Mouse (Mus musculus) myocyte (in vitro differentiated cells): Measurements from ENCODE around the gene Mucl3. TPM values are rescaled to one million over a fixed set of nuclear protein-coding genes. Genes with fewer than 3 reads are reported as not detected.

Source experiments
- H3K27me3 ChIP-seq: one replicate; pipeline ENCODE4 v1.6.1; 2011; ENCODE audit not compliant: control insufficient read depth, insufficient read depth, insufficient read length
- H3K36me3 ChIP-seq: one replicate; pipeline ENCODE4 v1.6.1; 2011; ENCODE audit not compliant: control insufficient read depth, insufficient read depth
- H3K4me2 ChIP-seq: one replicate; pipeline ENCODE4 v1.6.1; 2011; ENCODE audit warnings: low read depth, control low read depth
- H3K4me3 ChIP-seq: one replicate; pipeline ENCODE4 v1.5.1; 2011; ENCODE audit warnings: mild to moderate bottlenecking, control low read depth, moderate library complexity
- H3K79me2 ChIP-seq: one replicate; pipeline ENCODE4 v1.6.1; 2011; ENCODE audit not compliant: control insufficient read depth, insufficient read depth
- H3ac ChIP-seq: one replicate; pipeline ENCODE4 v1.6.1; 2011; ENCODE audit not compliant: control insufficient read depth, insufficient read length
- CEBPB ChIP-seq: IDR thresholded peaks from 2 replicates; pipeline ENCODE4 v1.6.1; 2011; ENCODE audit warnings: mild to moderate bottlenecking, moderate library complexity; ENCODE audit not compliant: poor library complexity, insufficient read depth, severe bottlenecking
- E2F4 ChIP-seq: IDR thresholded peaks from one replicate; pipeline ENCODE4 v1.6.1; 2011; ENCODE audit warnings: mild to moderate bottlenecking, control low read depth, moderate library complexity; ENCODE audit not compliant: insufficient read depth
- MAX ChIP-seq: IDR thresholded peaks from one replicate; pipeline ENCODE4 v1.6.1; 2011; ENCODE audit warnings: low read depth, mild to moderate bottlenecking, control low read depth
- MYOD1 ChIP-seq, 3 experiments: IDR thresholded peaks; one replicate each; pipeline ENCODE4 v1.6.1; 2011; ENCODE audit warnings: control low read depth in 2 of 3, low read depth in 2 of 3, mild to moderate bottlenecking in 2 of 3, moderate library complexity in 1 of 3; ENCODE audit not compliant: insufficient read length in 2 of 3, control insufficient read depth in 1 of 3
- MYOG ChIP-seq, 3 experiments: IDR thresholded peaks; one replicate each; pipeline ENCODE4 v1.6.1; 2011; ENCODE audit warnings: control low read depth in 2 of 3, low read depth in 2 of 3, mild to moderate bottlenecking in 2 of 3; ENCODE audit not compliant: insufficient read length in 2 of 3, control insufficient read depth in 1 of 3, insufficient read depth in 1 of 3
- POLR2A ChIP-seq: IDR thresholded peaks from one replicate; pipeline ENCODE4 v1.6.1; 2011; ENCODE audit warnings: low read depth, mild to moderate bottlenecking, control low read depth, moderate library complexity; ENCODE audit not compliant: insufficient read length
- POLR2AphosphoS2 ChIP-seq: IDR thresholded peaks from one replicate; pipeline ENCODE4 v1.6.1; 2011; ENCODE audit warnings: low read depth, control low read depth; ENCODE audit not compliant: insufficient read length
- REST ChIP-seq: IDR thresholded peaks from one replicate; pipeline ENCODE4 v1.6.1; 2011; ENCODE audit warnings: mild to moderate bottlenecking, control low read depth, moderate library complexity; ENCODE audit not compliant: insufficient read depth, insufficient read length
- SRF ChIP-seq: IDR thresholded peaks from one replicate; pipeline ENCODE4 v1.6.1; 2011; ENCODE audit warnings: low read depth; ENCODE audit not compliant: control insufficient read depth, insufficient read length
- TCF12 ChIP-seq: IDR thresholded peaks from one replicate; pipeline ENCODE4 v1.6.1; 2011; ENCODE audit warnings: mild to moderate bottlenecking, control low read depth; ENCODE audit not compliant: poor library complexity, insufficient read depth, severe bottlenecking
- TCF3 ChIP-seq: IDR thresholded peaks from one replicate; pipeline ENCODE4 v1.6.1; 2011; ENCODE audit warnings: low read depth, control low read depth; ENCODE audit not compliant: insufficient read length
- USF1 ChIP-seq: IDR thresholded peaks from one replicate; pipeline ENCODE4 v1.6.1; 2011; ENCODE audit warnings: low read depth, mild to moderate bottlenecking, control low read depth, moderate library complexity
- polyA plus RNA-seq: library from polyadenylated mRNA; unstranded; fragments of >200 nt; fragmentation: generic; extraction: Trizol; gene quantifications from one replicate; pipeline ENCODE4 v1.2.1, GENCODE M21; 2012; ENCODE audit warnings: missing spikeins

The Mucl3 gene
- polyA plus RNA-seq, 1 experiment: 0.05 TPM

DNA sequence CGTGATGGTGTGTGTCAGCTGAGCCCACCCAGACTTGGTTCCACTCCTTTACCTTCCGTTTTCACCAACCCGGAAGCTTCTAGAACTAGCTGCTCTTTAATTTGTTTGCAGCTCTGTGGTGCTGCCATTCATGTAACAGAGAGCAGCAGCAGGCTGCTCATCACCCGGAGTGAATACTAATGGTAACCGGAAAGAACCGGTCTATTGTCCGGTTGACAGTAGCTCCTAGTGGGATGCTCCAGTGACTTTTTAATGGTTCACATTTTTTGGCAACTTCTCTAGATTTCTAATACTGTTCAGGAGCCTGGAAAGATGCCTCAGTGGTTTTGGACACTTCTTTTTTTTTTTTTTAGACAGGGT lies 52.3 kb downstream of the Mucl3 start:
- Histone ChIP-seq H3K4me2 (peak overlapping the region; percentile 98), H3K27me3 (no peaks in the 10 kb centered on the region), H3K4me3 (no peak overlapping the region), H3K36me3 (no peaks in the 10 kb centered on the region), H3K79me2 (no peaks in the 10 kb centered on the region), H3ac (no peak overlapping the region)
- TF ChIP-seq CEBPB (no peak), MYOG (IDR thresholded peaks at IDR 0.05; ENCODE audit: control insufficient read depth in 1 of 3, insufficient read depth in 1 of 3, insufficient read length in 2 of 3, low read depth in 2 of 3) (no peak), MYOD1 (IDR thresholded peaks at IDR 0.05; ENCODE audit: control insufficient read depth in 1 of 3, insufficient read length in 2 of 3, low read depth in 2 of 3) (no peak), REST (no peak), USF1 (no peak), POLR2AphosphoS2 (no peak), MAX (no peak), POLR2A (no peak), E2F4 (no peak), SRF (no peak), TCF12 (no peak), TCF3 (no peak)

GRCm38 (mm10) chr17:35590410-35591218 lies 52.9 kb downstream of the Mucl3 start:
- no peaks in the 10 kb centered on the region for H3K27me3 ChIP-seq
- TF ChIP-seq TCF3 (no peak), MYOD1 (IDR thresholded peaks at IDR 0.05; ENCODE audit: control insufficient read depth in 1 of 3, insufficient read length in 2 of 3, low read depth in 2 of 3) (no peak), POLR2A (no peak), MAX (no peak), E2F4 (no peak), USF1 (no peak), POLR2AphosphoS2 (no peak), MYOG (IDR thresholded peaks at IDR 0.05; ENCODE audit: control insufficient read depth in 1 of 3, insufficient read depth in 1 of 3, insufficient read length in 2 of 3, low read depth in 2 of 3) (no peak), SRF (no peak), TCF12 (no peak), REST (no peak), CEBPB (no peak)
- H3K4me3 ChIP-seq: no peak overlapping the region
- H3ac ChIP-seq: no peak overlapping the region
- H3K4me2 ChIP-seq: peak overlapping the region; percentile 98
- H3K79me2 ChIP-seq: no peaks in the 10 kb centered on the region
- no peaks in the 10 kb centered on the region for H3K36me3 ChIP-seq

DNA sequence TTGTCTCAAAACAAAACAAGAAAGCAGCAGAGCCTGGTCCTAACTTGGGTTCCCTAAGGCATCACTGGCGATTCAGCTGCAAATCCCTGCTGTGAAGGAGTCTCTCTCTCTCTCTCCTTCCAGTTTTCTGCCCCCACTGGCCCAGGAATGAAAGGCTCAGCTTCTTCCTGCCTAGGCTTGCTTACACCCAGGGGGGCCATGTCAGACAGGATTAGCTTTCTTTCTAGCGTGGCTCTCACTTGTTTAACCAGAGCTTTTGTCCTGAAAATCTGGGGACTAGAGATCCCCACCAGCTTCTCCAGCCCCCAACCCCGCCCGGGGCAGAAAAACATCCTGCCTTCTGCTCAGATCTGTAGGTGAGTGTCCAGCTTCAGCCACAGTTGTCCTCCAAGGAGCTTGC lies 55.1 kb downstream of the Mucl3 start:
- TF ChIP-seq CEBPB: no peak
- TF ChIP-seq REST: no peak
- TF ChIP-seq TCF3: no peak
- no peak for TF ChIP-seq SRF
- TF ChIP-seq POLR2AphosphoS2: no peak
- no peak for TF ChIP-seq USF1
- TF ChIP-seq MYOD1 (IDR thresholded peaks at IDR 0.05; ENCODE audit: control insufficient read depth in 1 of 3, insufficient read length in 2 of 3, low read depth in 2 of 3): no peak
- TF ChIP-seq E2F4: no peak
- TF ChIP-seq MAX: no peak
- TF ChIP-seq POLR2A: no peak
- no peak for TF ChIP-seq TCF12
- no peak for TF ChIP-seq MYOG (IDR thresholded peaks at IDR 0.05; ENCODE audit: control insufficient read depth in 1 of 3, insufficient read depth in 1 of 3, insufficient read length in 2 of 3, low read depth in 2 of 3)
- Histone ChIP-seq H3K27me3 (no peaks in the 10 kb centered on the region), H3K4me3 (no peak overlapping the region), H3ac (no peak overlapping the region), H3K4me2 (no peak overlapping the region), H3K36me3 (no peaks in the 10 kb centered on the region), H3K79me2 (no peaks in the 10 kb centered on the region)

DNA sequence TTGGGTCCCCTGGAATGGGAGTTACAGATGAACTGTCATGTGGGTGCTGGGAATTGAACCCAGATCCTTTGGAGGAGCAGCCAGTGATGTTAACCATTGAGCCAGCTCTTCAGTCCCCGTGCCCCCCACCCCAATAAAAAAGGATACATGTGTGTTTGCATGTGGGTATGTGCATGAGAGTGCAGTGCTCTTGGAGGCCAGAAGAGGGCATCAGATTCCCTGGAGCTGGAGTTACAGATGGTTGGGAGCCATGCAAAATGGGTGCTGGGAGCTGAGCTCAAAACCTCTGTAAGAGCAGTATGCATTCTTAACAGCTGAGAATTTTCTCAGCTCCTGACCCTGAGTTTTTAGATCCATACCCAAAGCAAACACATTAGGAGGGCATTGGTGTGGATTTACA lies 56.2 kb downstream of the Mucl3 start:
- no peak overlapping the region for H3ac ChIP-seq
- no peak overlapping the region for H3K4me2 ChIP-seq
- H3K4me3 ChIP-seq: no peak overlapping the region
- TF ChIP-seq POLR2A: no peak
- no peak for TF ChIP-seq MAX
- TF ChIP-seq SRF: no peak
- no peak for TF ChIP-seq MYOD1 (IDR thresholded peaks at IDR 0.05; ENCODE audit: control insufficient read depth in 1 of 3, insufficient read length in 2 of 3, low read depth in 2 of 3)
- no peak for TF ChIP-seq E2F4
- no peak for TF ChIP-seq MYOG (IDR thresholded peaks at IDR 0.05; ENCODE audit: control insufficient read depth in 1 of 3, insufficient read depth in 1 of 3, insufficient read length in 2 of 3, low read depth in 2 of 3)
- TF ChIP-seq USF1: no peak
- no peaks in the 10 kb centered on the region for H3K79me2 ChIP-seq
- H3K36me3 ChIP-seq: no peaks in the 10 kb centered on the region
- no peaks in the 10 kb centered on the region for H3K27me3 ChIP-seq

Other genes starting within 250 kb of the Mucl3 start
- not detected for gene H2-Q6, start 218.8 kb downstream of the Mucl3 start, polyA plus RNA-seq
- gene H2-Q7, start 204.5 kb downstream of the Mucl3 start, polyA plus RNA-seq: 0.06 TPM
- gene H2-Q10, start 173.6 kb downstream of the Mucl3 start, polyA plus RNA-seq: 0.02 TPM
- not detected for gene Pou5f1, start 137.7 kb downstream of the Mucl3 start, polyA plus RNA-seq
- gene Tcf19, start 126.9 kb downstream of the Mucl3 start, polyA plus RNA-seq: 11.1 TPM
- gene Cchcr1, start 126.6 kb downstream of the Mucl3 start, polyA plus RNA-seq: 8.8 TPM
- 0.07 TPM for gene Psors1c2, start 110.5 kb downstream of the Mucl3 start, polyA plus RNA-seq
- 55.4 TPM for gene Cdsn, start 91.6 kb downstream of the Mucl3 start, polyA plus RNA-seq
- not detected for gene 2300002M23Rik, start 76.2 kb downstream of the Mucl3 start, polyA plus RNA-seq
- gene Sfta2, start 42.1 kb downstream of the Mucl3 start, polyA plus RNA-seq: not detected
- not detected for gene Gm9573, start 17.1 kb downstream of the Mucl3 start, polyA plus RNA-seq
- 13.7 TPM for gene Vars2, start 23.9 kb upstream of the Mucl3 start, polyA plus RNA-seq
- 27.4 TPM for gene Gtf2h4, start 30.0 kb upstream of the Mucl3 start, polyA plus RNA-seq
- gene Ddr1, start 60.9 kb upstream of the Mucl3 start, polyA plus RNA-seq: 65.6 TPM
- 45.1 TPM for gene Ier3, start 178.0 kb upstream of the Mucl3 start, polyA plus RNA-seq
- gene Flot1, start 179.5 kb upstream of the Mucl3 start, polyA plus RNA-seq: 107 TPM
- gene Tubb5, start 194.6 kb upstream of the Mucl3 start, polyA plus RNA-seq: 692 TPM
- gene Mdc1, start 197.8 kb upstream of the Mucl3 start, polyA plus RNA-seq: 7.0 TPM
- 18.5 TPM for gene Nrm, start 217.6 kb upstream of the Mucl3 start, polyA plus RNA-seq
- 46.2 TPM for gene Ppp1r18, start 221.9 kb upstream of the Mucl3 start, polyA plus RNA-seq
- gene Dhx16, start 236.1 kb upstream of the Mucl3 start, polyA plus RNA-seq: 29.4 TPM